Mouse (Mus musculus): ENCODE measurements around the gene Stxbp2.

The Stxbp2 gene

GRCm38 (mm10) chr8:3682435-3682834, 51.7 kb downstream of the Stxbp2 start:
- DNase-seq (ENCODE audit: low spot score in 2 of 2) = no peak

- DNase-seq (ENCODE audit: low spot score in 2 of 2) = no peak
Observed at GRCm38 (mm10) chr8:3683408-3684176, 52.8 kb downstream of the Stxbp2 start.

GRCm38 (mm10) chr8:3684530-3684929, 53.8 kb downstream of the Stxbp2 start:
- no peak for DNase-seq (ENCODE audit: low spot score in 2 of 2)

- DNase-seq (ENCODE audit: low spot score in 2 of 2) = no peak
Observed at GRCm38 (mm10) chr8:3685422-3685821, 54.7 kb downstream of the Stxbp2 start.

- DNase-seq (ENCODE audit: low spot score in 2 of 2) = no peak
Observed at GRCm38 (mm10) chr8:3687537-3687936, 56.8 kb downstream of the Stxbp2 start.

- no peak for DNase-seq (ENCODE audit: low spot score in 2 of 2)
Observed at GRCm38 (mm10) chr8:3690774-3691173, 60.0 kb downstream of the Stxbp2 start.

Measured in spleen, postnatal 36 days (tissue).